Mouse (Mus musculus): ENCODE data around the gene Tesk2. TPM values are rescaled to one million over a fixed set of nuclear protein-coding genes. Genes with fewer than 3 reads are reported as not detected.

Tesk2 gene
- polyA plus RNA-seq, 1 experiment from 2014 or later: 8.3 TPM

DNA sequence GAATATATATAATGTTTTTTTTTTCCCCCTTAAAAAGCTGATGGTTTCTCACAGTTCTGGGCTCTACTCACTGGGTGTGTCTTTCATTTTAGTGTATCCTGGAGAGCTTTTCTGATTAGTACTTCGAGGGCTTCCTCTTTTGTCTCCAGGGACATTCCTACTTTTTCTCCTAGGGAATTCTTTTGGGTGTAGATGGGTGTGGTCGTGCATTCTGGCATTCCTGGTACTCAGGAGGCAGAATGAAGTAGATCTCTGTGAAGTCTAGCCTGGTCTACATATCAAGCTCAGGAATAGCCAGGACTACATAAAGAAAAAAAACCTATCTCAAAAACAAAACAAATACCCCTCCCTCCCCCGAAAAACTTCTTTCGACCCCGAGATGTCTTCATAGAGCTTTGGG is 4.7 kb downstream of the Tesk2 start:
- Histone ChIP-seq H3K4me2 (ENCODE audit: low read length) (no peak overlapping the region), H3K27me3 (replicated peaks; ENCODE audit: control insufficient read depth, insufficient read depth, low read length) (no peaks in the 10 kb centered on the region), H3K9me3 (ENCODE audit: control insufficient read depth, low read length) (no peaks in the 10 kb centered on the region), H3K4me3 (ENCODE audit: low read depth, low read length) (no peak overlapping the region), H3K4me1 (replicated peaks; ENCODE audit: control insufficient read depth, insufficient read depth, low read length) (peaks cover 5% of the 10 kb centered on the region), H3K27ac (ENCODE audit: low read depth) (peak overlapping the region; percentile 43; the same call in 1 of the 2 replicates), H3K36me3 (ENCODE audit: control insufficient read depth, insufficient read depth, low read length) (no peaks in the 10 kb centered on the region), H3K9ac (ENCODE audit: low read length) (no peak overlapping the region)
- WGBS: 81% methylated on average over 5 of the region's 5 CpGs
- no peak for DNase-seq (ENCODE audit: low spot score)
- ATAC-seq (replicated peaks; ENCODE audit: low FRiP score, low TSS enrichment, low read depth): no peak

DNA sequence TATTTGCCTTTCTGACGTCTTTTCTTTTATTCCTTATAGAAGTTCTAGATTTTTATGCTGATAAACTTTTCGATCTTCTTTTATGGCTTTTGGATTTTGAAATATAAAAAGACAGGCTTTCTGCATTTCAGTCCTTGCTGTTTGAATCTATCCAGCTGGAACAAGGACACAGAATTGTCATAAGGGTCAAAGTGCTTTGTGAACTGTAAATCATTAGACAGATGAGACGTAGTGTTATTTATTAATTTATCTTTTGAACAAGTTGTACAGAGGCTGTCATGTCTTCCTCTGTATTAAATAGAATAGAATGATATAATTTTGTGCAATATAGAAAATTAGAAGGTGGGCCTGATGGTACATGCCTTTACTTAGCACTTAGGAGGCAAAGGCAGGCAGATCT is 6.7 kb downstream of the Tesk2 start:
- DNase-seq (ENCODE audit: low spot score) (no peak), ATAC-seq (replicated peaks; ENCODE audit: low FRiP score, low TSS enrichment, low read depth) (no peak)
- Histone ChIP-seq H3K4me3 (ENCODE audit: low read depth, low read length) (no peak overlapping the region), H3K9me3 (ENCODE audit: control insufficient read depth, low read length) (no peaks in the 10 kb centered on the region), H3K9ac (ENCODE audit: low read length) (no peak overlapping the region), H3K27ac (ENCODE audit: low read depth) (no peak overlapping the region), H3K27me3 (replicated peaks; ENCODE audit: control insufficient read depth, insufficient read depth, low read length) (no peaks in the 10 kb centered on the region), H3K36me3 (ENCODE audit: control insufficient read depth, insufficient read depth, low read length) (no peaks in the 10 kb centered on the region), H3K4me2 (ENCODE audit: low read length) (no peak overlapping the region), H3K4me1 (replicated peaks; ENCODE audit: control insufficient read depth, insufficient read depth, low read length) (no peaks in the 10 kb centered on the region)
- WGBS: 65% methylated on average over 3 of the region's 3 CpGs

GRCm38 (mm10) chr4:116729532-116729931 is 8.8 kb downstream of the Tesk2 start:
- H3K36me3 ChIP-seq (ENCODE audit: control insufficient read depth, insufficient read depth, low read length): no peaks in the 10 kb centered on the region
- DNase-seq (ENCODE audit: low spot score): no peak
- H3K9me3 ChIP-seq (ENCODE audit: control insufficient read depth, low read length): no peaks in the 10 kb centered on the region
- H3K4me2 ChIP-seq (ENCODE audit: low read length): no peak overlapping the region
- H3K27ac ChIP-seq (ENCODE audit: low read depth): no peak overlapping the region
- H3K4me1 ChIP-seq (replicated peaks; ENCODE audit: control insufficient read depth, insufficient read depth, low read length): no peaks in the 10 kb centered on the region
- H3K4me3 ChIP-seq (ENCODE audit: low read depth, low read length): no peak overlapping the region
- no peak overlapping the region for H3K9ac ChIP-seq (ENCODE audit: low read length)
- no peak for ATAC-seq (replicated peaks; ENCODE audit: low FRiP score, low TSS enrichment, low read depth)
- no peaks in the 10 kb centered on the region for H3K27me3 ChIP-seq (replicated peaks; ENCODE audit: control insufficient read depth, insufficient read depth, low read length)
- 88% methylated on average over 3 of the region's 3 CpGs for WGBS

DNA sequence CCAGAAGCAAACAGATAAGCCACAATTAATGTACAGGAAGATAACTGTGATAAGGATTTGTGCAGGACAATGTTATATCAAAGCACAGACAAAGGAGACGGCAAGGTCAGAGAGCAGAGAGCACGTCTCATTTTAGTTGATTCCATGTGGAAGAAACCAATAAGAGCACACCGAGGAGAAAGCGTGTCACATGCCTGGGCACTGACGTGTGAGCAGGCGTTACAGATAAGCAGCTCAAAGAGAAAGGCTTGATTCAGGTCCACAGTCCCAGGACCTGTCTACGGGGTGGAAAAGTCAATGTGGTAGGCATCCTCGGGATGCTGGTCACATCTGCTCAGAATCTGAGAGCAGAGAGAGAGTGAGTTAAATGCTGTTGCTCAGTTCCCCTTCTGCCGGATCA is 10.3 kb downstream of the Tesk2 start:
- Histone ChIP-seq H3K9ac (ENCODE audit: low read length) (no peak overlapping the region), H3K27me3 (replicated peaks; ENCODE audit: control insufficient read depth, insufficient read depth, low read length) (no peaks in the 10 kb centered on the region), H3K4me3 (ENCODE audit: low read depth, low read length) (no peak overlapping the region), H3K4me2 (ENCODE audit: low read length) (no peak overlapping the region), H3K4me1 (replicated peaks; ENCODE audit: control insufficient read depth, insufficient read depth, low read length) (no peaks in the 10 kb centered on the region), H3K36me3 (ENCODE audit: control insufficient read depth, insufficient read depth, low read length) (no peaks in the 10 kb centered on the region), H3K9me3 (ENCODE audit: control insufficient read depth, low read length) (no peaks in the 10 kb centered on the region), H3K27ac (ENCODE audit: low read depth) (no peak overlapping the region)
- ATAC-seq (replicated peaks; ENCODE audit: low FRiP score, low TSS enrichment, low read depth) (no peak), DNase-seq (ENCODE audit: low spot score) (no peak)
- 82% methylated on average over 9 of the region's 9 CpGs for WGBS

- Histone ChIP-seq H3K9ac (ENCODE audit: low read length) (no peak overlapping the region), H3K27ac (ENCODE audit: low read depth) (no peak overlapping the region), H3K4me2 (ENCODE audit: low read length) (no peak overlapping the region), H3K36me3 (ENCODE audit: control insufficient read depth, insufficient read depth, low read length) (no peaks in the 10 kb centered on the region), H3K9me3 (ENCODE audit: control insufficient read depth, low read length) (no peaks in the 10 kb centered on the region), H3K27me3 (replicated peaks; ENCODE audit: control insufficient read depth, insufficient read depth, low read length) (no peaks in the 10 kb centered on the region), H3K4me1 (replicated peaks; ENCODE audit: control insufficient read depth, insufficient read depth, low read length) (no peaks in the 10 kb centered on the region), H3K4me3 (ENCODE audit: low read depth, low read length) (no peak overlapping the region)
- 83% methylated on average over 5 of the region's 5 CpGs for WGBS
- ATAC-seq (replicated peaks; ENCODE audit: low FRiP score, low TSS enrichment, low read depth): no peak
- DNase-seq (ENCODE audit: low spot score): no peak
Observed at GRCm38 (mm10) chr4:116732355-116732754, 11.6 kb downstream of the Tesk2 start.

GRCm38 (mm10) chr4:116734996-116735395 is 14.2 kb downstream of the Tesk2 start:
- ATAC-seq (replicated peaks; ENCODE audit: low FRiP score, low TSS enrichment, low read depth) (no peak), DNase-seq (ENCODE audit: low spot score) (no peak)
- no peak overlapping the region for H3K27ac ChIP-seq (ENCODE audit: low read depth)
- no peaks in the 10 kb centered on the region for H3K27me3 ChIP-seq (replicated peaks; ENCODE audit: control insufficient read depth, insufficient read depth, low read length)
- H3K4me3 ChIP-seq (ENCODE audit: low read depth, low read length): no peak overlapping the region
- H3K4me2 ChIP-seq (ENCODE audit: low read length): no peak overlapping the region
- no peak overlapping the region for H3K9ac ChIP-seq (ENCODE audit: low read length)
- H3K9me3 ChIP-seq (ENCODE audit: control insufficient read depth, low read length): no peaks in the 10 kb centered on the region
- WGBS: 72% methylated on average over 2 of the region's 2 CpGs
- no peaks in the 10 kb centered on the region for H3K36me3 ChIP-seq (ENCODE audit: control insufficient read depth, insufficient read depth, low read length)
- H3K4me1 ChIP-seq (replicated peaks; ENCODE audit: control insufficient read depth, insufficient read depth, low read length): no peaks in the 10 kb centered on the region

- no peak for DNase-seq (ENCODE audit: low spot score)
- no peak overlapping the region for H3K4me3 ChIP-seq (ENCODE audit: low read depth, low read length)
- H3K9ac ChIP-seq (ENCODE audit: low read length): no peak overlapping the region
- ATAC-seq (replicated peaks; ENCODE audit: low FRiP score, low TSS enrichment, low read depth): no peak
- H3K27me3 ChIP-seq (replicated peaks; ENCODE audit: control insufficient read depth, insufficient read depth, low read length): no peaks in the 10 kb centered on the region
- H3K4me2 ChIP-seq (ENCODE audit: low read length): no peak overlapping the region
- H3K36me3 ChIP-seq (ENCODE audit: control insufficient read depth, insufficient read depth, low read length): no peaks in the 10 kb centered on the region
- no peaks in the 10 kb centered on the region for H3K9me3 ChIP-seq (ENCODE audit: control insufficient read depth, low read length)
- no peak overlapping the region for H3K27ac ChIP-seq (ENCODE audit: low read depth)
- no peaks in the 10 kb centered on the region for H3K4me1 ChIP-seq (replicated peaks; ENCODE audit: control insufficient read depth, insufficient read depth, low read length)
- 81% methylated on average over 9 of the region's 9 CpGs for WGBS
Observed at GRCm38 (mm10) chr4:116738972-116739751, 18.4 kb downstream of the Tesk2 start.

- no peak overlapping the region for H3K27ac ChIP-seq (ENCODE audit: low read depth)
- no peaks in the 10 kb centered on the region for H3K27me3 ChIP-seq (replicated peaks; ENCODE audit: control insufficient read depth, insufficient read depth, low read length)
- ATAC-seq (replicated peaks; ENCODE audit: low FRiP score, low TSS enrichment, low read depth) (no peak), DNase-seq (ENCODE audit: low spot score) (no peak)
- no peak overlapping the region for H3K4me2 ChIP-seq (ENCODE audit: low read length)
- 83% methylated on average over 2 of the region's 2 CpGs for WGBS
- H3K4me3 ChIP-seq (ENCODE audit: low read depth, low read length): no peak overlapping the region
- H3K4me1 ChIP-seq (replicated peaks; ENCODE audit: control insufficient read depth, insufficient read depth, low read length): no peaks in the 10 kb centered on the region
- no peak overlapping the region for H3K9ac ChIP-seq (ENCODE audit: low read length)
- H3K9me3 ChIP-seq (ENCODE audit: control insufficient read depth, low read length): no peaks in the 10 kb centered on the region
- H3K36me3 ChIP-seq (ENCODE audit: control insufficient read depth, insufficient read depth, low read length): no peaks in the 10 kb centered on the region
Observed at GRCm38 (mm10) chr4:116749750-116750149, 29.0 kb downstream of the Tesk2 start.

DNA sequence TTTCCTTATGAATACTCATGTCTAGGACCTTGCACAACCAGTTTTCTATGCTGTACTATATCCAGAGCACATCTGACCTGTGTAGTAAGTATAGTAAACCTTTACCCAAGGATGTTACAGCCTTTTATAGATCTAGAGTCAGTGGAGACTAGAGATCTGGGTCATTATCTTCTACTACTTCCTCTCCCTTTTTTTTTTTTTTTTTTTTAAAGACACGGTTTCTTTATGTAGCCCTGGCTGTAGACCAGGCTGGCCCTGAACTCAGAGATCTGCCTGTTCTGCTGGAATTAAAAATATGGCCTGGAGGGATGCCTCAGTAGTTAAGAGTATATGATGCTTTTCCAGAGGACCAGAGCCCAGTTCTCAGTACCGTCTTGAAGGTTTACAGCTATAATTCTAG is 41.2 kb downstream of the Tesk2 start:
- no peak overlapping the region for H3K27ac ChIP-seq (ENCODE audit: low read depth)
- no peaks in the 10 kb centered on the region for H3K27me3 ChIP-seq (replicated peaks; ENCODE audit: control insufficient read depth, insufficient read depth, low read length)
- DNase-seq (ENCODE audit: low spot score): no peak
- H3K4me1 ChIP-seq (replicated peaks; ENCODE audit: control insufficient read depth, insufficient read depth, low read length): no peaks in the 10 kb centered on the region
- no peaks in the 10 kb centered on the region for H3K9me3 ChIP-seq (ENCODE audit: control insufficient read depth, low read length)
- no peak overlapping the region for H3K4me3 ChIP-seq (ENCODE audit: low read depth, low read length)
- WGBS: 66% methylated on average over 2 of the region's 2 CpGs
- ATAC-seq (replicated peaks; ENCODE audit: low FRiP score, low TSS enrichment, low read depth): no peak
- H3K4me2 ChIP-seq (ENCODE audit: low read length): no peak overlapping the region
- H3K9ac ChIP-seq (ENCODE audit: low read length): no peak overlapping the region
- H3K36me3 ChIP-seq (ENCODE audit: control insufficient read depth, insufficient read depth, low read length): no peaks in the 10 kb centered on the region

Measured in intestine, embryonic 14.5 days (tissue).